Mouse (Mus musculus): ENCODE measurements around the gene Atp6v0d1.
"Not testable (repeated sequence)": the region's sequence is repeated elsewhere in the genome, so short reads cannot be mapped to it uniquely, and the experiment has no call there.

Atp6v0d1 gene

GRCm38 (mm10) chr8:105565952-105566702 is at the start of gene Atp6v0d1:
Atp6v0d1 (minus strand) TSS chr8:105566047.
- peak; percentile 99 for DNase-seq

- peak; percentile 91 for DNase-seq
Measured at GRCm38 (mm10) chr8:105613830-105614511, 48.1 kb upstream of the Atp6v0d1 start.

GRCm38 (mm10) chr8:105613037-105613436 is 47.2 kb upstream of the Atp6v0d1 start:
- peak; percentile 52 for DNase-seq

GRCm38 (mm10) chr8:105611836-105612235 is 46.0 kb upstream of the Atp6v0d1 start:
- DNase-seq: peak; percentile 10

GRCm38 (mm10) chr8:105609771-105610170 is 43.9 kb upstream of the Atp6v0d1 start:
- DNase-seq: peak; percentile 7

GRCm38 (mm10) chr8:105609355-105609754 is 43.5 kb upstream of the Atp6v0d1 start:
- peak; percentile 10 for DNase-seq

GRCm38 (mm10) chr8:105607684-105608083 is 41.8 kb upstream of the Atp6v0d1 start:
- DNase-seq: peak; percentile 75

- peak; percentile 48 for DNase-seq
Measured at GRCm38 (mm10) chr8:105607062-105607461, 41.2 kb upstream of the Atp6v0d1 start.

GRCm38 (mm10) chr8:105606189-105607023 is 40.6 kb upstream of the Atp6v0d1 start:
- DNase-seq: peak; percentile 89

- peak; percentile 80 for DNase-seq
Measured at GRCm38 (mm10) chr8:105605491-105606188, 39.8 kb upstream of the Atp6v0d1 start.

- DNase-seq: peak; percentile 94
Measured at GRCm38 (mm10) chr8:105604804-105605381, 39.0 kb upstream of the Atp6v0d1 start, which contains the start of gene Ripor1. Ripor1 (plus strand) TSS chr8:105605255.

- DNase-seq: not testable (repeated sequence)
Measured at GRCm38 (mm10) chr8:105602540-105602939, 36.7 kb upstream of the Atp6v0d1 start.

- no peak for DNase-seq
Measured at GRCm38 (mm10) chr8:105601301-105601700, 35.5 kb upstream of the Atp6v0d1 start.

- no peak for DNase-seq
Measured at GRCm38 (mm10) chr8:105598777-105599176, 32.9 kb upstream of the Atp6v0d1 start.

GRCm38 (mm10) chr8:105596362-105597034 is 30.7 kb upstream of the Atp6v0d1 start:
- DNase-seq: peak; percentile 88

- DNase-seq: peak; percentile 39
Measured at GRCm38 (mm10) chr8:105594451-105595242, 28.8 kb upstream of the Atp6v0d1 start.

GRCm38 (mm10) chr8:105593859-105594258 is 28.0 kb upstream of the Atp6v0d1 start:
- peak; percentile 41 for DNase-seq

GRCm38 (mm10) chr8:105592431-105592830 is 26.6 kb upstream of the Atp6v0d1 start:
- no peak for DNase-seq

- no peak for DNase-seq
Measured at GRCm38 (mm10) chr8:105579719-105580118, 13.9 kb upstream of the Atp6v0d1 start.

- DNase-seq: no peak
Measured at GRCm38 (mm10) chr8:105575538-105575937, 9.7 kb upstream of the Atp6v0d1 start.

- DNase-seq: no peak
Measured at GRCm38 (mm10) chr8:105574741-105575140, 8.9 kb upstream of the Atp6v0d1 start.

Measured in thymus, postnatal 4 days (tissue).